Mouse (Mus musculus): ENCODE data around the gene Hoxd8. TPM values are rescaled to one million over a fixed set of nuclear protein-coding genes. Genes with fewer than 3 reads are reported as not detected.

Hoxd8 gene
- polyA plus RNA-seq, 2 experiments, result 0.04 to 0.06 TPM

- Histone ChIP-seq H3K4me1 (replicated peaks; ENCODE audit: control insufficient read depth in 2 of 2, insufficient read depth in 2 of 2, low read length in 1 of 2) (no peaks in the 10 kb centered on the region), H3K36me3 (replicated peaks; ENCODE audit: control insufficient read depth, insufficient read depth, low read depth) (no peaks in the 10 kb centered on the region), H3K4me2 (ENCODE audit: low read depth) (no peak overlapping the region), H3K27me3 (ENCODE audit: control insufficient read depth, insufficient read depth, low read length) (peaks cover 99% of the 10 kb centered on the region), H3K9ac (replicated peaks) (no peak overlapping the region), H3K4me3 (ENCODE audit: insufficient read depth in 1 of 2, low read depth in 2 of 2, low read length in 2 of 2) (no peak overlapping the region), H3K9me3 (ENCODE audit: control insufficient read depth, low read length) (no peaks in the 10 kb centered on the region), H3K27ac (no peak overlapping the region)
- ATAC-seq (ENCODE audit: insufficient read depth), result no peak
- 3% methylated on average over 5 of the region's 5 CpGs for WGBS (ENCODE audit: insufficient replicate concordance)
- DNase-seq (ENCODE audit: low read depth in 3 of 3, low spot score in 3 of 3), result no peak
- TF ChIP-seq CTCF (IDR thresholded peaks at IDR 0.05; ENCODE audit: low read depth) (no peak), EP300 (IDR thresholded peaks at IDR 0.05; ENCODE audit: low read depth) (no peak)
These were observed 32.6 kb upstream of the Hoxd8 start for GRCm38 (mm10) chr2:74671847-74672246.

GRCm38 (mm10) chr2:74672481-74673362 is 31.7 kb upstream of the Hoxd8 start:
- peaks cover 99% of the 10 kb centered on the region for H3K27me3 ChIP-seq (ENCODE audit: control insufficient read depth, insufficient read depth, low read length)
- H3K27ac ChIP-seq, result no peak overlapping the region
- no peak for ATAC-seq (ENCODE audit: insufficient read depth)
- H3K4me2 ChIP-seq (ENCODE audit: low read depth), result peak overlapping the region; percentile 42
- H3K4me3 ChIP-seq (ENCODE audit: insufficient read depth in 1 of 2, low read depth in 2 of 2, low read length in 2 of 2), result peak overlapping the region; percentile 19 to 23; a peak in 3 of 4 replicates
- H3K9ac ChIP-seq (replicated peaks), result no peak overlapping the region
- no peaks in the 10 kb centered on the region for H3K9me3 ChIP-seq (ENCODE audit: control insufficient read depth, low read length)
- no peak for DNase-seq (ENCODE audit: low read depth in 3 of 3, low spot score in 3 of 3)
- TF ChIP-seq EP300 (IDR thresholded peaks at IDR 0.05; ENCODE audit: low read depth) (no peak), CTCF (IDR thresholded peaks at IDR 0.05; ENCODE audit: low read depth) (peak; percentile 75)
- WGBS (ENCODE audit: insufficient replicate concordance), result 2% methylated on average over 40 of the region's 40 CpGs
- H3K36me3 ChIP-seq (replicated peaks; ENCODE audit: control insufficient read depth, insufficient read depth, low read depth), result no peaks in the 10 kb centered on the region
- no peaks in the 10 kb centered on the region for H3K4me1 ChIP-seq (replicated peaks; ENCODE audit: control insufficient read depth in 2 of 2, insufficient read depth in 2 of 2, low read length in 1 of 2)

- WGBS (ENCODE audit: insufficient replicate concordance), result 3% methylated on average over 24 of the region's 24 CpGs
- no peak overlapping the region for H3K27ac ChIP-seq
- ATAC-seq (ENCODE audit: insufficient read depth) (no peak), DNase-seq (ENCODE audit: low read depth in 3 of 3, low spot score in 3 of 3) (no peak)
- H3K9me3 ChIP-seq (ENCODE audit: control insufficient read depth, low read length), result no peaks in the 10 kb centered on the region
- no peak overlapping the region for H3K4me3 ChIP-seq (ENCODE audit: insufficient read depth in 1 of 2, low read depth in 2 of 2, low read length in 2 of 2)
- H3K4me1 ChIP-seq (replicated peaks; ENCODE audit: control insufficient read depth in 2 of 2, insufficient read depth in 2 of 2, low read length in 1 of 2), result no peaks in the 10 kb centered on the region
- H3K9ac ChIP-seq (replicated peaks), result no peak overlapping the region
- peaks cover 99% of the 10 kb centered on the region for H3K27me3 ChIP-seq (ENCODE audit: control insufficient read depth, insufficient read depth, low read length)
- H3K4me2 ChIP-seq (ENCODE audit: low read depth), result no peak overlapping the region
- no peaks in the 10 kb centered on the region for H3K36me3 ChIP-seq (replicated peaks; ENCODE audit: control insufficient read depth, insufficient read depth, low read depth)
- TF ChIP-seq EP300 (IDR thresholded peaks at IDR 0.05; ENCODE audit: low read depth), result no peak
- no peak for TF ChIP-seq CTCF (IDR thresholded peaks at IDR 0.05; ENCODE audit: low read depth)
These were observed 30.5 kb upstream of the Hoxd8 start for GRCm38 (mm10) chr2:74673835-74674425.

GRCm38 (mm10) chr2:74674881-74675665 is 29.3 kb upstream of the Hoxd8 start, which contains the start of gene Hoxd12:
TSS of gene Hoxd12 (plus strand) at chr2:74675013.
- DNase-seq (ENCODE audit: low read depth in 3 of 3, low spot score in 3 of 3) (no peak), ATAC-seq (ENCODE audit: insufficient read depth) (no peak)
- TF ChIP-seq EP300 (IDR thresholded peaks at IDR 0.05; ENCODE audit: low read depth) (no peak), CTCF (IDR thresholded peaks at IDR 0.05; ENCODE audit: low read depth) (no peak)
- no peak within 1 kb of the TSS for H3K4me2 ChIP-seq (ENCODE audit: low read depth)
- H3K36me3 ChIP-seq (replicated peaks; ENCODE audit: control insufficient read depth, insufficient read depth, low read depth), result no peaks in the 10 kb centered on the region
- 4% methylated on average over 47 of the region's 47 CpGs for WGBS (ENCODE audit: insufficient replicate concordance)
- peaks cover 99% of the 10 kb centered on the region for H3K27me3 ChIP-seq (ENCODE audit: control insufficient read depth, insufficient read depth, low read length)
- H3K4me3 ChIP-seq (ENCODE audit: insufficient read depth in 1 of 2, low read depth in 2 of 2, low read length in 2 of 2), result no peak within 1 kb of the TSS
- H3K9ac ChIP-seq (replicated peaks), result no peak within 1 kb of the TSS
- H3K4me1 ChIP-seq (replicated peaks; ENCODE audit: control insufficient read depth in 2 of 2, insufficient read depth in 2 of 2, low read length in 1 of 2), result no peaks in the 10 kb centered on the region
- no peak within 1 kb of the TSS for H3K27ac ChIP-seq
- H3K9me3 ChIP-seq (ENCODE audit: control insufficient read depth, low read length), result no peaks in the 10 kb centered on the region

Data from liver, embryonic 14.5 days (tissue).